9 mouse cellular contexts compared by ENCODE assay signal in the genomic region with DNA sequence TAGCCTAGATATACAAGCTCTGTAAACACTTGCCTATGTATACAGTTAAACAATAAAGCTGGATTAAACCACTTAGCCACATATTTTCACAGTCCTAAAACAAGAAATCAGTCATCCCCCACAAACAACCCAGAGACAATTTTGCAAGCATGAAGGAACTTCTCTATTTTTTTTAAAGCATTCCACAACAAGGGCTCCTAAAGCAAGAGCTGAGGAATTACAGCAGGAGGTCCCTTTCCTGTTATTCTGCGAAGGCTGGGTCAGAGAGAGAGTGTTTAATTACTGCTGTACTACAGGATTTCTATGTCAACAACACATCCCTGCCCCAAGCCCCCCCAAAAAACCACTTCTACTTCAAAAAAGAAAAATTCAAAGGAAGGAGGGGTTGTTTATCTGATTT. TPM values are rescaled to one million over a fixed set of nuclear protein-coding genes. Genes with fewer than 3 reads are reported as not detected.
DNase-seq lines count a peak whose midpoint lies in the region; ATAC-seq and TF ChIP-seq lines count a peak whose summit lies in the region.
"Had no signal": no experiment of that assay in that cellular context is flagged by ENCODE, and none has a peak within 500 bp of the region (broad histone marks: within the 10 kb centered on the region; RNA-seq: fewer than 3 reads in every experiment).

No protein-coding gene starts in this region.

- peak overlapping the region; percentile 96 for H3K9ac ChIP-seq in limb, embryonic 12.5 days (replicated peaks)
- H3K9ac ChIP-seq in neural tube, embryonic 15.5 days (replicated peaks): peak overlapping the region; percentile 97

- TF ChIP-seq CTCF in left cerebral cortex, adult 2 months (IDR thresholded peaks at IDR 0.05): no peak
- no peak for TF ChIP-seq CTCF in embryonic fibroblast, embryonic 13.5 days (IDR thresholded peaks at IDR 0.05; ENCODE audit: borderline replicate concordance, insufficient read depth, low read length)
- TF ChIP-seq CTCF in thymus, adult 2 months (IDR thresholded peaks at IDR 0.05; ENCODE audit: borderline replicate concordance, control insufficient read depth, extremely low read depth, insufficient read depth, low read length, poor library complexity): no peak

- TF ChIP-seq POLR2A in embryonic fibroblast, embryonic 13.5 days (IDR thresholded peaks at IDR 0.05; ENCODE audit: low read depth, low read length): no peak
- TF ChIP-seq POLR2A in thymus, adult 2 months (IDR thresholded peaks at IDR 0.05; ENCODE audit: control insufficient read depth, extremely low read depth, insufficient read depth, low read length, poor library complexity): no peak

- no peaks in the 10 kb centered on the region for H3K27me3 ChIP-seq in limb, embryonic 12.5 days
- no peaks in the 10 kb centered on the region for H3K27me3 ChIP-seq in neural tube, embryonic 15.5 days (replicated peaks)
- no peaks in the 10 kb centered on the region for H3K27me3 ChIP-seq in thymus, adult 2 months (ENCODE audit: control insufficient read depth, insufficient read depth, low read length)

- H3K4me1 ChIP-seq in embryonic fibroblast, embryonic 13.5 days (ENCODE audit: control insufficient read depth, insufficient read depth, low read length): peaks cover 3% of the 10 kb centered on the region; the same call in 1 of the 2 replicates
- peaks cover 28% of the 10 kb centered on the region for H3K4me1 ChIP-seq in limb, embryonic 12.5 days (replicated peaks)
- H3K4me1 ChIP-seq in neural tube, embryonic 15.5 days: peaks cover 39% of the 10 kb centered on the region
- H3K4me1 ChIP-seq in thymus, adult 2 months (replicated peaks; ENCODE audit: control insufficient read depth, insufficient read depth, low read length): peaks cover 13% of the 10 kb centered on the region

- intact Hi-C loops in left cerebral cortex, adult 2 months (cut with DNase I): loop anchor here (2.0 kb wide), 1 partner anchor 55 kb away; no protein-coding TSS in a partner anchor
- intact Hi-C loops in left cerebral cortex, postnatal 4 days (cut with DNase I): no loop called here
- intact Hi-C loops in left cerebral cortex, postnatal 14 days (cut with DNase I): loop anchor here (2.0 to 5.0 kb wide), 2 partner anchors 37 to 71 kb away; partner anchors contain the start of gene Ddx59

- no peak for DNase-seq in left cerebral cortex, adult 2 months (ENCODE audit: extremely low spot score in 1 of 2, low spot score in 2 of 2)
- DNase-seq in left cerebral cortex, postnatal 4 days: no peak
- DNase-seq in thymus, adult 2 months: no peak
- DNase-seq in layer of hippocampus, adult 18-20 months (ENCODE audit: low spot score in 2 of 2): no peak
- no peak for DNase-seq in left cerebral cortex, postnatal 14 days (ENCODE audit: low spot score in 2 of 2)

- WGBS in limb, embryonic 12.5 days: 0% methylated on average over 1 of the region's 1 CpGs
- WGBS in neural tube, embryonic 15.5 days: 0% methylated on average over 1 of the region's 1 CpGs
- 50% methylated on average over 1 of the region's 1 CpGs for WGBS in thymus, adult 2 months

- H3K4me2 ChIP-seq in limb, embryonic 12.5 days: peak overlapping the region; percentile 69
- peak overlapping the region; percentile 88 for H3K4me2 ChIP-seq in neural tube, embryonic 15.5 days

- H3K36me3 ChIP-seq in limb, embryonic 12.5 days: peaks cover 9% of the 10 kb centered on the region
- H3K36me3 ChIP-seq in neural tube, embryonic 15.5 days: no peaks in the 10 kb centered on the region
- H3K36me3 ChIP-seq in thymus, adult 2 months (ENCODE audit: control insufficient read depth, insufficient read depth, low read length): no peaks in the 10 kb centered on the region

- H3K4me3 ChIP-seq in left cerebral cortex, adult 2 months: peak overlapping the region; percentile 99
- peak overlapping the region; percentile 98 for H3K4me3 ChIP-seq in embryonic fibroblast, embryonic 13.5 days (ENCODE audit: insufficient read depth, low read length)
- H3K4me3 ChIP-seq in limb, embryonic 12.5 days (replicated peaks): peak overlapping the region; percentile 94
- H3K4me3 ChIP-seq in neural tube, embryonic 15.5 days (replicated peaks): peak overlapping the region; percentile 92
- no peak overlapping the region for H3K4me3 ChIP-seq in thymus, adult 2 months (ENCODE audit: control insufficient read depth, insufficient read depth, low read length)

- no peaks in the 10 kb centered on the region for H3K9me3 ChIP-seq in limb, embryonic 12.5 days
- H3K9me3 ChIP-seq in neural tube, embryonic 15.5 days (replicated peaks): no peaks in the 10 kb centered on the region

- ATAC-seq in limb, embryonic 12.5 days (ENCODE audit: insufficient number of reproducible peaks, insufficient read depth, low FRiP score, low TSS enrichment, low read depth): no peak
- no peak for ATAC-seq in neural tube, embryonic 15.5 days (ENCODE audit: low FRiP score)
- ATAC-seq: inflammation-experienced regulatory T-cells, adult 6 months had no signal

- H3K27ac ChIP-seq in left cerebral cortex, adult 2 months: peak overlapping the region; percentile 99
- no peak overlapping the region for H3K27ac ChIP-seq in embryonic fibroblast, embryonic 13.5 days (ENCODE audit: insufficient read depth, low read length)
- H3K27ac ChIP-seq in limb, embryonic 12.5 days: no peak overlapping the region
- H3K27ac ChIP-seq in neural tube, embryonic 15.5 days (replicated peaks): peak overlapping the region; percentile 99
- no peak overlapping the region for H3K27ac ChIP-seq in thymus, adult 2 months (ENCODE audit: control insufficient read depth, insufficient read depth, low read length)

RNA-seq across cellular contexts. Expression of gene Camsap2, which starts 1.6 kb away (rescaled TPM):
- total RNA-seq in left cerebral cortex, adult 2 months (2021): 100 to 1,000 TPM; 137 to 142 TPM
- 100 to 1,000 TPM; 153 to 159 TPM for total RNA-seq in left cerebral cortex, postnatal 4 days (2021)
- 38.4 and 40.0 TPM in 2 replicates for polyA plus RNA-seq in embryonic fibroblast, embryonic 13.5 days (2011; ENCODE audit: insufficient read length, low read depth, missing spikeins)
- 15.6 and 15.8 TPM in 2 replicates for polyA plus RNA-seq in limb, embryonic 12.5 days (2016; fragmentation: Nextera tagmentation; extraction: Ambion mirVana)
- 23.1 and 27.1 TPM in 2 replicates for polyA plus RNA-seq in neural tube, embryonic 15.5 days (2015; fragmentation: Nextera tagmentation; extraction: Ambion mirVana)
- polyA plus RNA-seq in thymus, adult 2 months (2012; rRNA removed): 7.3 and 13.4 TPM in 2 replicates
- total RNA-seq in layer of hippocampus, adult 18-20 months (2021): 100 to 1,000 TPM; 129 to 136 TPM
- 100 to 1,000 TPM; 134 to 139 TPM for total RNA-seq in left cerebral cortex, postnatal 14 days (2021)

Comparison
In these comparisons a context has a peak if more than half of its experiments do, and no peak if none do; other contexts are left out.
1. H3K27ac ChIP-seq: peak in left cerebral cortex, adult 2 months (single experiment) and neural tube, embryonic 15.5 days (single experiment); none in embryonic fibroblast, embryonic 13.5 days (single experiment), limb, embryonic 12.5 days (single experiment) and thymus, adult 2 months (single experiment).